9 mouse cellular contexts compared by ENCODE assay signal in genomic region chr3:25144961-25145697, GRCm38 (mm10). TPM values are rescaled to one million over a fixed set of nuclear protein-coding genes. Genes with fewer than 3 reads are reported as not detected.
A peak's percentile ranks its signal among the peaks of the same experiment; 100 is the strongest.
DNase-seq lines count a peak whose midpoint lies in the region; ATAC-seq lines count a peak whose summit lies in the region.
"Had no signal": no experiment of that assay in that cellular context is flagged by ENCODE, and none has a peak within 500 bp of the region (broad histone marks: within the 10 kb centered on the region; RNA-seq: fewer than 3 reads in every experiment).

No protein-coding gene starts in this region.

- no peaks in the 10 kb centered on the region for H3K36me3 ChIP-seq in heart, embryonic 13.5 days
- no peaks in the 10 kb centered on the region for H3K36me3 ChIP-seq in limb, embryonic 10.5 days

- H3K27ac ChIP-seq in heart, embryonic 13.5 days (replicated peaks): no peak overlapping the region
- peak overlapping the region; percentile 94 for H3K27ac ChIP-seq in limb, embryonic 10.5 days
- H3K27ac ChIP-seq: liver, embryonic 14.5 days had no signal

- peaks cover 6% of the 10 kb centered on the region; the same call in 1 of the 2 replicates for H3K4me1 ChIP-seq in heart, embryonic 13.5 days
- H3K4me1 ChIP-seq in limb, embryonic 10.5 days: peaks cover 8% of the 10 kb centered on the region

- 28% methylated on average over 8 of the region's 8 CpGs for WGBS in heart, embryonic 13.5 days
- 18% methylated on average over 8 of the region's 8 CpGs for WGBS in limb, embryonic 10.5 days

- H3K27me3 ChIP-seq in heart, embryonic 13.5 days (replicated peaks): no peaks in the 10 kb centered on the region; the same call in 1 of the 2 replicates
- H3K27me3 ChIP-seq in limb, embryonic 10.5 days (ENCODE audit: low read depth, poor library complexity, severe bottlenecking): no peaks in the 10 kb centered on the region

- H3K4me2 ChIP-seq in heart, embryonic 13.5 days: peak overlapping the region; percentile 72

- H3K9ac ChIP-seq in heart, embryonic 13.5 days: no peak overlapping the region
- H3K9ac ChIP-seq: liver, embryonic 14.5 days had no signal

- no peak overlapping the region for H3K4me3 ChIP-seq in heart, embryonic 13.5 days
- H3K4me3 ChIP-seq in limb, embryonic 10.5 days: peak overlapping the region; percentile 67; the same call in 1 of the 2 replicates

- peaks cover 10% of the 10 kb centered on the region for H3K9me3 ChIP-seq in heart, embryonic 13.5 days
- H3K9me3 ChIP-seq in limb, embryonic 10.5 days (replicated peaks): no peaks in the 10 kb centered on the region

- DNase-seq in heart, postnatal 25 days (ENCODE audit: low spot score): no peak
- peak; percentile 50 to 68 for DNase-seq in cerebellum, postnatal 14 days
- DNase-seq in frontal cortex, postnatal 36 days (ENCODE audit: low spot score in 2 of 2): peak; percentile 69 to 74
- no peak for DNase-seq in limb, embryonic 10.5 days (ENCODE audit: low spot score)
- DNase-seq in T-cell, adult 2 months (ENCODE audit: low spot score): no peak
- DNase-seq in ovary, postnatal 36 days (ENCODE audit: low spot score): no peak

- no peak for ATAC-seq in heart, embryonic 13.5 days (ENCODE audit: extremely low read depth, insufficient number of reproducible peaks, low FRiP score, low TSS enrichment)
- ATAC-seq in inflammation-experienced regulatory T-cells, adult 6 months: no peak

- intact Hi-C loops in heart, postnatal 25 days (cut with DNase I): no loop called here

RNA-seq across cellular contexts. Expression of gene Naaladl2, which starts 1.1 kb away (rescaled TPM):
- polyA plus RNA-seq in heart, embryonic 13.5 days (2015; fragmentation: Nextera tagmentation; extraction: Ambion mirVana): 2.4 and 2.9 TPM in 2 replicates
- under 1 TPM; 0.20 to 0.29 TPM for total RNA-seq in heart, postnatal 25 days (2021)
- 0.34 and 0.44 TPM in 2 replicates for polyA plus RNA-seq in limb, embryonic 10.5 days (2016; fragmentation: Nextera tagmentation; extraction: Ambion mirVana)
- not detected for polyA plus RNA-seq in inflammation-experienced regulatory T-cells, adult 6 months (2017; shearing (Covaris generic))

Comparison
In these comparisons a context has a peak if more than half of its experiments do, and no peak if none do; other contexts are left out.
1. DNase-seq: peak in cerebellum, postnatal 14 days (2 of 2) and frontal cortex, postnatal 36 days (2 of 2); none in heart, postnatal 25 days (single experiment), limb, embryonic 10.5 days (single experiment), T-cell, adult 2 months (single experiment) and ovary, postnatal 36 days (single experiment).